Mouse (Mus musculus) heart, embryonic 13.5 days (tissue): ENCODE measurements around the gene Senp2. TPM values are rescaled to one million over a fixed set of nuclear protein-coding genes. Genes with fewer than 3 reads are reported as not detected.
"Not testable (repeated sequence)": the region's sequence is repeated elsewhere in the genome, so short reads cannot be mapped to it uniquely, and the experiment has no call there.

ENCODE experiments used
- ATAC-seq: fragments of 200-750 bp; cut with Nextera tagmentation; 2 replicates; pipeline ENCODE4 v1.8.0; 2017; ENCODE audit warnings: moderate TSS enrichment; ENCODE audit not compliant: insufficient number of reproducible peaks, low FRiP score, low TSS enrichment; ENCODE audit errors: extremely low read depth
- H3K27ac ChIP-seq: fragments of 300-500 bp; sonication (generic); replicated peaks from 2 replicates; pipeline ENCODE4 v1.5.1; 2015; ENCODE audit warnings: moderate library complexity, mild to moderate bottlenecking, inconsistent platforms
- H3K27me3 ChIP-seq: fragments of 300-500 bp; sonication (generic); replicated peaks from 2 replicates; pipeline ENCODE4 v1.6.1; 2015; ENCODE audit warnings: mild to moderate bottlenecking, inconsistent platforms
- H3K36me3 ChIP-seq: fragments of 300-500 bp; sonication (generic); 2 replicates; pipeline ENCODE4 v1.6.1; 2015; ENCODE audit warnings: mild to moderate bottlenecking, inconsistent platforms
- H3K4me1 ChIP-seq: fragments of 300-500 bp; sonication (generic); 2 replicates; pipeline ENCODE4 v1.6.1; 2015; ENCODE audit warnings: inconsistent platforms
- H3K4me2 ChIP-seq: fragments of 300-500 bp; sonication (generic); 2 replicates; pipeline ENCODE4 v1.6.1; 2015; ENCODE audit warnings: inconsistent platforms, mild to moderate bottlenecking, moderate library complexity
- H3K4me3 ChIP-seq: fragments of 300-500 bp; sonication (generic); 2 replicates; pipeline ENCODE4 v1.5.1; 2015; ENCODE audit warnings: moderate library complexity, mild to moderate bottlenecking, inconsistent platforms
- H3K9ac ChIP-seq: fragments of 300-500 bp; sonication (generic); 2 replicates; pipeline ENCODE4 v1.6.1; 2015; ENCODE audit warnings: inconsistent platforms, mild to moderate bottlenecking, moderate library complexity
- H3K9me3 ChIP-seq: fragments of 300-500 bp; sonication (generic); 2 replicates; pipeline ENCODE4 v1.6.1; 2016; ENCODE audit warnings: inconsistent platforms
- WGBS: fragments of 180-500 bp; shearing (Covaris S2); methylation state at CpG from one replicate; pipeline ENCODE4 v1.1.7; 2015; ENCODE audit warnings: mixed read lengths; 5-methylcytosine and 5-hydroxymethylcytosine counted together
- polyA plus RNA-seq: library from polyadenylated mRNA; unstranded; fragments of >200 nt; fragmentation: Nextera tagmentation; extraction: Ambion mirVana; gene quantifications from 2 replicates; pipeline ENCODE4 v1.2.1, GENCODE M21; 2015

Gene Senp2
- polyA plus RNA-seq, 1 experiment from 2014 or later, result 24.0 TPM

GRCm38 (mm10) chr16:21990893-21991292 lies 18.4 kb upstream of the Senp2 start:
- not testable (repeated sequence) for H3K36me3 ChIP-seq, H3K4me2 ChIP-seq, H3K9ac ChIP-seq, H3K27me3 ChIP-seq, H3K4me3 ChIP-seq, ATAC-seq, H3K4me1 ChIP-seq, H3K9me3 ChIP-seq, H3K27ac ChIP-seq

- Histone ChIP-seq H3K4me3 (no peak overlapping the region), H3K4me2 (no peak overlapping the region), H3K36me3 (no peaks in the 10 kb centered on the region), H3K4me1 (peaks cover 12% of the 10 kb centered on the region), H3K9ac (no peak overlapping the region), H3K9me3 (no peaks in the 10 kb centered on the region), H3K27me3 (no peaks in the 10 kb centered on the region), H3K27ac (no peak overlapping the region)
- ATAC-seq, result no peak
- WGBS, result 70% methylated on average over 2 of the region's 2 CpGs
Measured at GRCm38 (mm10) chr16:21991774-21992173, 17.5 kb upstream of the Senp2 start.

- peak within 1 kb of the TSS; percentile 66 for H3K4me2 ChIP-seq
- no peak within 1 kb of the TSS for H3K27ac ChIP-seq
- WGBS, result 13% methylated on average over 16 of the region's 16 CpGs
- ATAC-seq, result no peak
- H3K4me3 ChIP-seq, result peak within 1 kb of the TSS; percentile 21
- H3K9me3 ChIP-seq, result no peaks in the 10 kb centered on the region
- peaks cover 19% of the 10 kb centered on the region for H3K4me1 ChIP-seq
- no peaks in the 10 kb centered on the region for H3K36me3 ChIP-seq
- H3K27me3 ChIP-seq, result 0 out of 2 replicates have a peak, but pooled peaks cover 4% of the 10 kb centered on the region
- peak within 1 kb of the TSS; percentile 51; the same call in 1 of the 2 replicates for H3K9ac ChIP-seq
Measured at GRCm38 (mm10) chr16:21995304-21995703, 14.0 kb upstream of the Senp2 start, which contains the start of gene Liph. Liph (minus strand) TSS chr16:21995663.

- Histone ChIP-seq H3K27ac (0 out of 2 replicates have a peak overlapping the region, but pooled peaks have one; percentile 67), H3K4me2 (peak overlapping the region; percentile 32; the same call in 1 of the 2 replicates)
- no peak for ATAC-seq
Measured at GRCm38 (mm10) chr16:21996402-21996801, 12.9 kb upstream of the Senp2 start.

GRCm38 (mm10) chr16:21996881-21997641 lies 12.2 kb upstream of the Senp2 start:
- peak overlapping the region; percentile 67 for H3K27ac ChIP-seq
- WGBS, result 26% methylated on average over 5 of the region's 5 CpGs
- H3K4me1 ChIP-seq, result peaks cover 19% of the 10 kb centered on the region
- peak overlapping the region; percentile 32; the same call in 1 of the 2 replicates for H3K4me2 ChIP-seq
- H3K27me3 ChIP-seq, result 0 out of 2 replicates have a peak, but pooled peaks cover 4% of the 10 kb centered on the region
- H3K36me3 ChIP-seq, result no peaks in the 10 kb centered on the region
- ATAC-seq, result peak; percentile 79; the same call in 1 of the 2 replicates
- H3K4me3 ChIP-seq, result no peak overlapping the region
- no peak overlapping the region; the same call in 1 of the 2 replicates for H3K9ac ChIP-seq
- H3K9me3 ChIP-seq, result no peaks in the 10 kb centered on the region

More at GRCm38 (mm10) chr16:21996402-21996801, 12.9 kb upstream of the Senp2 start:
- no peak overlapping the region for H3K9ac ChIP-seq
- H3K27me3 ChIP-seq, result 0 out of 2 replicates have a peak, but pooled peaks cover 4% of the 10 kb centered on the region
- no peaks in the 10 kb centered on the region for H3K36me3 ChIP-seq
- H3K4me1 ChIP-seq, result peaks cover 19% of the 10 kb centered on the region
- H3K4me3 ChIP-seq, result no peak overlapping the region
- no peaks in the 10 kb centered on the region for H3K9me3 ChIP-seq
- WGBS, result 39% methylated on average over 4 of the region's 4 CpGs

GRCm38 (mm10) chr16:21998061-21998460 lies 11.2 kb upstream of the Senp2 start:
- H3K27me3 ChIP-seq, result 0 out of 2 replicates have a peak, but pooled peaks cover 4% of the 10 kb centered on the region
- H3K9ac ChIP-seq, result no peak overlapping the region
- H3K27ac ChIP-seq, result no peak overlapping the region
- no peaks in the 10 kb centered on the region for H3K36me3 ChIP-seq
- H3K4me3 ChIP-seq, result no peak overlapping the region
- no peak for ATAC-seq
- no peak overlapping the region for H3K4me2 ChIP-seq
- H3K9me3 ChIP-seq, result no peaks in the 10 kb centered on the region
- WGBS, result 75% methylated on average over 5 of the region's 5 CpGs
- peaks cover 19% of the 10 kb centered on the region for H3K4me1 ChIP-seq

GRCm38 (mm10) chr16:21999941-22000690 lies 9.2 kb upstream of the Senp2 start:
- H3K9me3 ChIP-seq, result no peaks in the 10 kb centered on the region
- H3K9ac ChIP-seq, result no peak overlapping the region
- H3K4me2 ChIP-seq, result no peak overlapping the region
- no peak overlapping the region for H3K4me3 ChIP-seq
- no peak for ATAC-seq
- H3K4me1 ChIP-seq, result peaks cover 18% of the 10 kb centered on the region
- no peak overlapping the region for H3K27ac ChIP-seq
- H3K27me3 ChIP-seq, result peaks cover 9% of the 10 kb centered on the region; the same call in 1 of the 2 replicates
- H3K36me3 ChIP-seq, result no peaks in the 10 kb centered on the region
- 74% methylated on average over 4 of the region's 4 CpGs for WGBS

- WGBS, result 52% methylated on average over 4 of the region's 4 CpGs
- no peak for ATAC-seq
Measured at GRCm38 (mm10) chr16:22001172-22001571, 8.1 kb upstream of the Senp2 start.

GRCm38 (mm10) chr16:22001606-22002005 lies 7.7 kb upstream of the Senp2 start:
- ATAC-seq, result no peak
- Histone ChIP-seq H3K4me2 (no peak overlapping the region), H3K36me3 (no peaks in the 10 kb centered on the region), H3K4me3 (no peak overlapping the region), H3K27ac (no peak overlapping the region), H3K9me3 (no peaks in the 10 kb centered on the region), H3K4me1 (peaks cover 9% of the 10 kb centered on the region), H3K9ac (no peak overlapping the region), H3K27me3 (peaks cover 9% of the 10 kb centered on the region; the same call in 1 of the 2 replicates)
- WGBS, result 71% methylated on average over 3 of the region's 3 CpGs

More at GRCm38 (mm10) chr16:22001172-22001571, 8.1 kb upstream of the Senp2 start:
- Histone ChIP-seq H3K27ac (no peak overlapping the region), H3K9ac (no peak overlapping the region), H3K4me1 (peaks cover 11% of the 10 kb centered on the region), H3K4me3 (no peak overlapping the region), H3K4me2 (no peak overlapping the region), H3K36me3 (no peaks in the 10 kb centered on the region), H3K27me3 (peaks cover 9% of the 10 kb centered on the region; the same call in 1 of the 2 replicates), H3K9me3 (no peaks in the 10 kb centered on the region)

- 0% methylated on average over 50 of the region's 51 CpGs for WGBS
- Histone ChIP-seq H3K36me3 (peaks cover 11% of the 10 kb centered on the region; the same call in 1 of the 2 replicates), H3K27ac (peak overlapping the region; percentile 73), H3K27me3 (peaks cover 3% of the 10 kb centered on the region; the same call in 1 of the 2 replicates), H3K4me2 (peak overlapping the region; percentile 87), H3K9ac (peak overlapping the region; percentile 96), H3K4me1 (peaks cover 19% of the 10 kb centered on the region), H3K9me3 (no peaks in the 10 kb centered on the region), H3K4me3 (peak overlapping the region; percentile 99)
- ATAC-seq, result peak; percentile 52; the same call in 1 of the 2 replicates
Measured at GRCm38 (mm10) chr16:22009596-22009995, 312 bp downstream of the Senp2 start.

- ATAC-seq, result no peak
- Histone ChIP-seq H3K9ac (no peak overlapping the region), H3K27me3 (no peaks in the 10 kb centered on the region), H3K36me3 (peaks cover 67% of the 10 kb centered on the region), H3K4me1 (peaks cover 8% of the 10 kb centered on the region), H3K27ac (no peak overlapping the region), H3K4me2 (no peak overlapping the region), H3K4me3 (no peak overlapping the region), H3K9me3 (no peaks in the 10 kb centered on the region)
- WGBS, result 83% methylated on average over 1 of the region's 1 CpGs
Measured at GRCm38 (mm10) chr16:22015569-22015968, 6.3 kb downstream of the Senp2 start.
